Mouse (Mus musculus): ENCODE results near the gene Clec11a. TPM values are rescaled to one million over a fixed set of nuclear protein-coding genes. Genes with fewer than 3 reads are reported as not detected.

The Clec11a gene
- polyA plus RNA-seq, 1 experiment from 2014 or later: 3.4 TPM

DNA sequence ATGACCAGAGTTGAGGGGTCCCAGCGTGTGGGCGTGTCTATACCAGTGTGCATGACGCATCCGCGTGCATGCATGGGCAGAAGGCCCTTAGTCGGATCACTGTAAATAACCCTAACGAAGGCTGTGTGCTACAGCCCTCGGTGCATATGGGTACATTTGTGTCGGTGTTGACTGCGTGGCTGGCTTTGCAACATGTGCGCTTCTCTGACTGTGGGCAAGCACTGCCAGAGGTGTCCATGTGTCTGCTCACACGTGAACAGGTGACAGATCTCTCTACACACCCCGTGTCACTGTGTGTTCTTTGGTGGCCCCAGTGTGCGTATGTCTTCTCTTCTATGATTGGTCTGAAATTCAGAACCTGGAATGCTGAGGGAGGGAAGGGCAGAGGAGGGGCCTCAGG lies 27.4 kb upstream of the Clec11a start:
- Histone ChIP-seq H3K4me2 (replicated peaks; ENCODE audit: low read depth, low read length) (no peak overlapping the region), H3K4me3 (ENCODE audit: low read length) (no peak overlapping the region), H3K9ac (ENCODE audit: low read depth, low read length) (no peak overlapping the region), H3K9me3 (ENCODE audit: control insufficient read depth, low read length) (no peaks in the 10 kb centered on the region), H3K4me1 (ENCODE audit: control insufficient read depth, insufficient read depth, low read length) (no peaks in the 10 kb centered on the region), H3K36me3 (ENCODE audit: control insufficient read depth, insufficient read depth, low read length) (no peaks in the 10 kb centered on the region), H3K27ac (ENCODE audit: low read depth, low read length) (no peak overlapping the region), H3K27me3 (ENCODE audit: control insufficient read depth, insufficient read depth, low read length) (peaks cover 52% of the 10 kb centered on the region)
- 71% methylated on average over 14 of the region's 14 CpGs for WGBS
- ATAC-seq (ENCODE audit: low FRiP score, low TSS enrichment): no peak

DNA sequence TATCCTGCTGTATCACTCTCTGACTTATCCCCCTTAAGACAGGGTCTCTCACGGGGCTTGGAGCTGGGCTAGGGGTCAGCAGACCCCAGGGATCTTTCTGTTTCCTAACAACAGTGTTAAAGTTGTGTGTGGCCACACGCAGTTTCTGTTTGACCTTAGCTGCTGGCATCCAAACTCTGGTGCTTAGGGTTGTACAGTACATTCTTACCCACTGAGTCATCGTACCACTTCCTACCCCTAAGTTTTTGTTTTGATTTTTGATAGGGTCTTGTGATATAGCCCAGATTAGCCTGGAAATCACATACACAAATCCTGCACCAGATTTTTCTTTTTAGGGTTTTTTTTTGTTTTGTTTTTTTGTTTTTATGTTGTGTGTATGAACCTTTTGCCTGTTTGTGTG lies 25.6 kb upstream of the Clec11a start:
- Histone ChIP-seq H3K27ac (ENCODE audit: low read depth, low read length) (no peak overlapping the region), H3K4me3 (ENCODE audit: low read length) (no peak overlapping the region), H3K4me2 (replicated peaks; ENCODE audit: low read depth, low read length) (no peak overlapping the region), H3K4me1 (ENCODE audit: control insufficient read depth, insufficient read depth, low read length) (no peaks in the 10 kb centered on the region), H3K9ac (ENCODE audit: low read depth, low read length) (no peak overlapping the region), H3K27me3 (ENCODE audit: control insufficient read depth, insufficient read depth, low read length) (peaks cover 36% of the 10 kb centered on the region), H3K9me3 (ENCODE audit: control insufficient read depth, low read length) (no peaks in the 10 kb centered on the region), H3K36me3 (ENCODE audit: control insufficient read depth, insufficient read depth, low read length) (no peaks in the 10 kb centered on the region)
- no peak for ATAC-seq (ENCODE audit: low FRiP score, low TSS enrichment)
- 63% methylated on average over 3 of the region's 3 CpGs for WGBS

DNA sequence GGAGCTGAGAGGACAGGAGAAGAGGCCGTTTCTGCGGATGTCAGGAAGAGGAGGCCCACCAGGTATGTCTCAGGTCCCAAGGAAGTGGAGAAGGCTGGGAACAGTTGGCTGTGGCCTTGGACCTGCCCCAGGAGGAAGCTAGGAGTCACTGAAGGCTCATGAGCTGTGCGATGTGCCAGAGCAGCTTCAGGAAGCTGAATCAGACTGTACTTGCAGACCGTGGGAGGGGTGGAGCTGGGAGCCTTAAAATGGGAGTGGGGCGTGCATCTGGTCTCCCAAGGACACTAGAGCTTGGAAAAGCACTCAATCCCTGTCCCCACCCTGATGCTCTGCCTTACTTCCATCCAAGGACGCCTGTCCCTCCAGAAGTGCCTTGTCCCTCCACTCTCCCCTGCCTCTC lies 19.9 kb upstream of the Clec11a start:
- no peaks in the 10 kb centered on the region for H3K9me3 ChIP-seq (ENCODE audit: control insufficient read depth, low read length)
- WGBS: 40% methylated on average over 6 of the region's 6 CpGs
- ATAC-seq (ENCODE audit: low FRiP score, low TSS enrichment): no peak
- H3K4me2 ChIP-seq (replicated peaks; ENCODE audit: low read depth, low read length): no peak overlapping the region
- H3K9ac ChIP-seq (ENCODE audit: low read depth, low read length): no peak overlapping the region
- H3K4me3 ChIP-seq (ENCODE audit: low read length): no peak overlapping the region
- no peaks in the 10 kb centered on the region for H3K4me1 ChIP-seq (ENCODE audit: control insufficient read depth, insufficient read depth, low read length)
- peaks cover 4% of the 10 kb centered on the region; the same call in 1 of the 2 replicates for H3K27me3 ChIP-seq (ENCODE audit: control insufficient read depth, insufficient read depth, low read length)
- no peak overlapping the region for H3K27ac ChIP-seq (ENCODE audit: low read depth, low read length)
- H3K36me3 ChIP-seq (ENCODE audit: control insufficient read depth, insufficient read depth, low read length): no peaks in the 10 kb centered on the region

GRCm38 (mm10) chr7:44322290-44322689 lies 15.6 kb upstream of the Clec11a start:
- H3K4me1 ChIP-seq (ENCODE audit: control insufficient read depth, insufficient read depth, low read length): no peaks in the 10 kb centered on the region
- H3K27ac ChIP-seq (ENCODE audit: low read depth, low read length): no peak overlapping the region
- H3K4me2 ChIP-seq (replicated peaks; ENCODE audit: low read depth, low read length): no peak overlapping the region
- H3K9me3 ChIP-seq (ENCODE audit: control insufficient read depth, low read length): no peaks in the 10 kb centered on the region
- 86% methylated on average over 1 of the region's 1 CpGs for WGBS
- no peaks in the 10 kb centered on the region for H3K36me3 ChIP-seq (ENCODE audit: control insufficient read depth, insufficient read depth, low read length)
- no peak overlapping the region for H3K9ac ChIP-seq (ENCODE audit: low read depth, low read length)
- no peak overlapping the region for H3K4me3 ChIP-seq (ENCODE audit: low read length)
- ATAC-seq (ENCODE audit: low FRiP score, low TSS enrichment): no peak
- H3K27me3 ChIP-seq (ENCODE audit: control insufficient read depth, insufficient read depth, low read length): no peaks in the 10 kb centered on the region

GRCm38 (mm10) chr7:44320886-44321285 lies 14.2 kb upstream of the Clec11a start:
- Histone ChIP-seq H3K27ac (ENCODE audit: low read depth, low read length) (no peak overlapping the region), H3K9me3 (ENCODE audit: control insufficient read depth, low read length) (no peaks in the 10 kb centered on the region), H3K4me2 (replicated peaks; ENCODE audit: low read depth, low read length) (no peak overlapping the region), H3K4me1 (ENCODE audit: control insufficient read depth, insufficient read depth, low read length) (no peaks in the 10 kb centered on the region), H3K4me3 (ENCODE audit: low read length) (no peak overlapping the region), H3K9ac (ENCODE audit: low read depth, low read length) (no peak overlapping the region), H3K27me3 (ENCODE audit: control insufficient read depth, insufficient read depth, low read length) (no peaks in the 10 kb centered on the region), H3K36me3 (ENCODE audit: control insufficient read depth, insufficient read depth, low read length) (no peaks in the 10 kb centered on the region)
- ATAC-seq (ENCODE audit: low FRiP score, low TSS enrichment): no peak
- 61% methylated on average over 8 of the region's 8 CpGs for WGBS

- WGBS: 39% methylated on average over 4 of the region's 4 CpGs
- Histone ChIP-seq H3K27me3 (ENCODE audit: control insufficient read depth, insufficient read depth, low read length) (no peaks in the 10 kb centered on the region), H3K4me3 (ENCODE audit: low read length) (no peak overlapping the region), H3K9ac (ENCODE audit: low read depth, low read length) (no peak overlapping the region), H3K9me3 (ENCODE audit: control insufficient read depth, low read length) (no peaks in the 10 kb centered on the region), H3K4me2 (replicated peaks; ENCODE audit: low read depth, low read length) (no peak overlapping the region), H3K4me1 (ENCODE audit: control insufficient read depth, insufficient read depth, low read length) (no peaks in the 10 kb centered on the region), H3K27ac (ENCODE audit: low read depth, low read length) (no peak overlapping the region), H3K36me3 (ENCODE audit: control insufficient read depth, insufficient read depth, low read length) (no peaks in the 10 kb centered on the region)
- ATAC-seq (ENCODE audit: low FRiP score, low TSS enrichment): 0 out of 2 replicates have a peak, but pooled peaks have one; percentile 41
These were observed 11.2 kb upstream of the Clec11a start for GRCm38 (mm10) chr7:44317913-44318312.

DNA sequence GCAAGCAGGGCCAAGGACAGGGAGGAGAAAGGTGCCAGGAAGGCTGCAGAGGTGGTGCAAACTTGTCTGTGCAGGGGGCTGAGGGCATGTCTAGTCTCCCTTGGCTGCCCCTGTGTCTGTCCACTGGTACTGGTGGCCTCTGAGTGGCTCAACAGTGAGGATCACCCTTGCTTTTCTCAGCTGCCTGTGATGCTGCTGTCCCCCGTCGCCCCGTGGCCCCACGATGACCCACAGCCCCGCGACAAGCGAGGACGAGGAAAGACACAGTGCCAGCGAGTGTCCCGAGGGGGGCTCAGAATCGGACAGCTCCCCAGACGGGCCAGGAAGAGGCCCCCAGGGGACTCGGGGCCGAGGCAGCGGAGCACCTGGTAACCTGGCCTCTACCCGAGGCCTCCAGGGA lies 5.8 kb upstream of the Clec11a start:
- Histone ChIP-seq H3K36me3 (ENCODE audit: control insufficient read depth, insufficient read depth, low read length) (no peaks in the 10 kb centered on the region), H3K4me1 (ENCODE audit: control insufficient read depth, insufficient read depth, low read length) (peaks cover 21% of the 10 kb centered on the region), H3K27me3 (ENCODE audit: control insufficient read depth, insufficient read depth, low read length) (peaks cover 11% of the 10 kb centered on the region), H3K9ac (ENCODE audit: low read depth, low read length) (no peak overlapping the region), H3K9me3 (ENCODE audit: control insufficient read depth, low read length) (no peaks in the 10 kb centered on the region), H3K4me2 (replicated peaks; ENCODE audit: low read depth, low read length) (no peak overlapping the region), H3K4me3 (ENCODE audit: low read length) (no peak overlapping the region), H3K27ac (ENCODE audit: low read depth, low read length) (no peak overlapping the region)
- WGBS: 69% methylated on average over 16 of the region's 16 CpGs
- ATAC-seq (ENCODE audit: low FRiP score, low TSS enrichment): no peak

- peak overlapping the region; percentile 86 for H3K4me2 ChIP-seq (replicated peaks; ENCODE audit: low read depth, low read length)
- WGBS: 11% methylated on average over 6 of the region's 6 CpGs
- no peak overlapping the region for H3K4me3 ChIP-seq (ENCODE audit: low read length)
- peaks cover 25% of the 10 kb centered on the region for H3K4me1 ChIP-seq (ENCODE audit: control insufficient read depth, insufficient read depth, low read length)
- H3K27ac ChIP-seq (ENCODE audit: low read depth, low read length): no peak overlapping the region
- no peaks in the 10 kb centered on the region for H3K9me3 ChIP-seq (ENCODE audit: control insufficient read depth, low read length)
- peaks cover 11% of the 10 kb centered on the region for H3K27me3 ChIP-seq (ENCODE audit: control insufficient read depth, insufficient read depth, low read length)
- no peaks in the 10 kb centered on the region for H3K36me3 ChIP-seq (ENCODE audit: control insufficient read depth, insufficient read depth, low read length)
- ATAC-seq (ENCODE audit: low FRiP score, low TSS enrichment): no peak
- no peak overlapping the region for H3K9ac ChIP-seq (ENCODE audit: low read depth, low read length)
These were observed 5.1 kb upstream of the Clec11a start for GRCm38 (mm10) chr7:44311713-44312304.

- H3K4me1 ChIP-seq (ENCODE audit: control insufficient read depth, insufficient read depth, low read length): peaks cover 31% of the 10 kb centered on the region
- no peaks in the 10 kb centered on the region for H3K9me3 ChIP-seq (ENCODE audit: control insufficient read depth, low read length)
- under 1% methylated on average over 38 of the region's 38 CpGs for WGBS
- H3K4me2 ChIP-seq (replicated peaks; ENCODE audit: low read depth, low read length): peak overlapping the region; percentile 86
- ATAC-seq (ENCODE audit: low FRiP score, low TSS enrichment): peak; percentile 36
- peaks cover 11% of the 10 kb centered on the region for H3K27me3 ChIP-seq (ENCODE audit: control insufficient read depth, insufficient read depth, low read length)
- H3K27ac ChIP-seq (ENCODE audit: low read depth, low read length): no peak overlapping the region
- H3K4me3 ChIP-seq (ENCODE audit: low read length): peak overlapping the region; percentile 46
- H3K36me3 ChIP-seq (ENCODE audit: control insufficient read depth, insufficient read depth, low read length): no peaks in the 10 kb centered on the region
- H3K9ac ChIP-seq (ENCODE audit: low read depth, low read length): peak overlapping the region; percentile 57
These were observed 4.4 kb upstream of the Clec11a start for GRCm38 (mm10) chr7:44310878-44311712.
